Mouse (Mus musculus) lung, adult 2 months (tissue): ENCODE data around the gene Gm20388. TPM values are rescaled to one million over a fixed set of nuclear protein-coding genes. Genes with fewer than 3 reads are reported as not detected.
A peak's percentile ranks its signal among the peaks of the same experiment; 100 is the strongest.

Experiments used
- DNase-seq: peaks from one replicate; pipeline ENCODE4 v3.0.0; 2022
- H3K4me1 ChIP-seq: fragments of 200-500 bp; 2 replicates; pipeline ENCODE4 v1.6.1; 2011; ENCODE audit warnings: low read length; ENCODE audit not compliant: control insufficient read depth, insufficient read depth
- H3K4me3 ChIP-seq: fragments of 200-500 bp; replicated peaks from 2 replicates; pipeline ENCODE3; 2011; ENCODE audit warnings: low read depth, mild to moderate bottlenecking, control low read depth, low read length; ENCODE audit errors: extremely low read depth
- CTCF ChIP-seq: fragments of 200-500 bp; IDR thresholded peaks from 2 replicates; pipeline ENCODE4 v1.5.1; 2011; ENCODE audit warnings: mild to moderate bottlenecking, low read length, control low read depth; ENCODE audit not compliant: insufficient read depth
- POLR2A ChIP-seq: fragments of 200-500 bp; IDR thresholded peaks from 2 replicates; pipeline ENCODE4 v1.6.1; 2011; ENCODE audit warnings: low read depth, mild to moderate bottlenecking, control low read depth, low read length, borderline replicate concordance; ENCODE audit errors: extremely low read depth
- WGBS: fragments of 180-500 bp; shearing (Covaris S2); methylation state at CpG from one replicate; pipeline ENCODE4 v1.1.7; 2018; 5-methylcytosine and 5-hydroxymethylcytosine counted together
- polyA plus RNA-seq: library from polyadenylated mRNA; depleted of rRNA; stranded (reverse); fragments of >200 nt; gene quantifications from 2 replicates; pipeline ENCODE4 v1.2.3, GENCODE M21; 2012

Gm20388 gene
- polyA plus RNA-seq, 1 experiment, result 67.8 TPM

DNA sequence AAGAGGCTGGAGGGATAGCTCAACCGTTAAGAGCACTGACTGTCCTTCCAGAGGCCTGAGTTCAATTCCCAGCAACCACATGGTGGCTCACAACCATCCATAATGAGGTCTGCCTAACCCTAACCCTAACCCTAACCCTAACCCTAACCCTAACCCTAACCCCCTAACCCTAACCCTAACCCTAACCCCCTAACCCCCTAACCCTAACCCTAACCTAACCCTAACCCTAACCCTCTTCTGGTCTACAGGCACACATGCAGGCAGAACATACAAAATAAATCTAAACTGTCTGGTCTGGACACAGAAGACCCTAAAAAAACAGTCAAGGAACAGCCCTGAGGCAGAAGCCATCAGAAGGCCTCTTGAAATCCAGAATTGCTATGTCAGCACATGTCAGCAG lies 4050.7 kb downstream of the Gm20388 start:
- TF ChIP-seq CTCF (no peak), POLR2A (no peak)
- Histone ChIP-seq H3K4me1 (no peaks in the 10 kb centered on the region), H3K4me3 (no peak overlapping the region)
- no peak for DNase-seq
- 86% methylated on average over 1 of the region's 1 CpGs for WGBS

DNA sequence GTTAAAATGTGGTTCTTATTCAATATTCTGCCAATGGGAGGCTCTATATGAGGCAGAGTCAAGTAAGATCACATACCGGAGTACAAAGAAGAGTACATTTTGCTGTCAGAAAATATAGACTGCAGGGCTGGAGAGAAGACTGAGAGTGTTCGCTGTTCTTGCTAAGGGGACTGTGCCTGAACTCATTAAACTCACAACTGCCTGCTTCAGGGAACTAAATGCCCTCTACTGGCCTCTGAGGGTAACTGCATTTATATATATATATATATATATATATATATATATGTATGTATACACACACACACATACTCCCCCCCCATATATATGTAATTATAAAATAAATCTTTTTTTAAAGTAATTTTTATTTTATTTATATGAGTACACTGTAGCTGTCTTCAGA lies 4056.3 kb downstream of the Gm20388 start:
- 68% methylated on average over 2 of the region's 2 CpGs for WGBS
- no peak for DNase-seq
- Histone ChIP-seq H3K4me1 (no peaks in the 10 kb centered on the region), H3K4me3 (no peak overlapping the region)
- TF ChIP-seq CTCF, result no peak

DNA sequence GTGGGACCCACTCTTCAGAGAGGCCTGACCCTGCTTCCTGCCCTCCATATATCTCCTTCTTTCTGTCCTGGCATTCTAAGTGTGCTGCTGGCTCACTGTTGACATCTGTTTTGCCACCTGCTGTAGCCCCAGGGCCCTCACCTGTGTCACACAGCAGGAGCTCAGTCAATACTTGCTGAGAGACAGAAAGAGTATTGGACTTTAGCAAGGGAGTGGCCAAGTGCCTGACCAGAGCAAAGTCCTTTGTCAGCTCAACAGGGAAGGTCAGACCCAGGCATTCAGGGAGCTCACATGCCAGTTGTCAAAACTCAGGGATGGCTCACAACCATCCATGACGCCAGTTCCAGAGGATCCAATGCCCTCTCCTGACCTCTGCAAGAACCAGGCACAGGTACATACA lies 4062.9 kb downstream of the Gm20388 start:
- no peak for DNase-seq
- H3K4me3 ChIP-seq, result no peak overlapping the region
- no peaks in the 10 kb centered on the region for H3K4me1 ChIP-seq
- WGBS, result 81% methylated on average over 1 of the region's 1 CpGs
- no peak for TF ChIP-seq CTCF
- no peak for TF ChIP-seq POLR2A

DNA sequence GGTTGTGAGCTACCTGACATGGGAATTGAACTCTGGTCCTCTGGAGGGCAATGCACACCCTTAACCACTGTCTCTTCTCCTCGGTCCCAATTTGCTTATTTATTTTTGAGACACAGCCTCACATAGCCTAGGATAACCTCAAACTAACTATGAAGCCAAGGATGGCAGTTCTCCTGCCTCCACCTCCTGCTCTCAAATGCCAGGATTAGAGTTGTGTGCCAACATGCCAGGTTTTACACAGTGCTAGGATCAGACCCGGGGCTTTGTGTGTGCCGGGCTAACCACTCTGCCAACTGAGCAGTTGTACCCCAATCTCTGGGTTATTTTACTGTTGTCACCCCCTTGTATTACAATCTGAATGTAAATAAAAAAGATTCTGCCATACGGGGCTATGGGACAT lies 4066.9 kb downstream of the Gm20388 start:
- DNase-seq, result no peak
- no peak overlapping the region for H3K4me3 ChIP-seq
- 71% methylated on average over 4 of the region's 4 CpGs for WGBS
- no peaks in the 10 kb centered on the region; the same call in none of the 2 replicates for H3K4me1 ChIP-seq
- TF ChIP-seq CTCF, result no peak
- TF ChIP-seq POLR2A, result no peak

- no peak overlapping the region for H3K4me3 ChIP-seq
- 47% methylated on average over 14 of the region's 14 CpGs for WGBS
- TF ChIP-seq POLR2A (no peak), CTCF (no peak)
- H3K4me1 ChIP-seq, result no peaks in the 10 kb centered on the region; the same call in none of the 2 replicates
- DNase-seq, result no peak
These were observed 4067.7 kb downstream of the Gm20388 start for GRCm38 (mm10) chr8:123978166-123978838.

DNA sequence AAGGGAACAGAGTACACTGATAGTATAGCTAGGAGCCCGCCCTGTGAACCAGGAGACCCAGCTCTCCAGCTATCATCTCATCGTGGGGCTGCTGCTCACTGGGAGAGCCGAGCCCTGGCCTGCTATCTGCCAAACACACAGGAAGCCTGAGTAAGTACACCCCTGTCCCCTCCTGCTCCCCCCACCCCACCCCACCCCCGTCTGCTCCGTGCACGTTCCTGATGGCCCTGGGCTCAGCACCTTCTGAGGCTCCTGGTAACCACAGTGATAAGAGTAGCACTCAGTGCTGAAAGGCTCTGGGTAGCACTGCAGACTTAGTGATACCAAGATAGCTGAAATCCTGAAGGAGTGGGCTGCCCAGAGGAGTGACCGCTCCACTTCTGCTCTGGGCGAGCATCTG lies 4068.3 kb downstream of the Gm20388 start:
- TF ChIP-seq POLR2A (no peak), CTCF (no peak)
- WGBS, result 68% methylated on average over 8 of the region's 8 CpGs

DNA sequence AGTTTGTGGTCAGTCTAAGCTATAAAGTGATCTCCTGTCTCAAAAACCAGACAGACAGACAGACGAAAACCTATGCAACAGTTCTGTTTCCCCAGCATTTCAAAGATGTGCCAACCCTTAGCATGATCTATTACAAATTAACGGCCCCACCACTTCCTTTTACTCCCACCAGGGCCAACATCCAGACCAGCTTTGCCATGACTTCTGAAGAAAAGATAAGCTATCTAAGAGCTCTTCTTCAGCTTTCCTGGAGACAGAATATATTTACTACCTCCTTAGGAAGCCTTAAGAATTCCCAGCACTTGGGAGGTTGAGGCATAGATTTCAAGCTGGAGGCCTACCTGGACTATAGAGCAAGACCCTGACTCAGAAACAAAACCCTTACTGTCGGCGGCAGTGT lies 4069.6 kb downstream of the Gm20388 start:
- no peak for DNase-seq
- WGBS, result 70% methylated on average over 4 of the region's 4 CpGs
- TF ChIP-seq POLR2A, result no peak
- no peak for TF ChIP-seq CTCF
- Histone ChIP-seq H3K4me3 (no peak overlapping the region), H3K4me1 (no peaks in the 10 kb centered on the region; the same call in none of the 2 replicates)

More for the DNA sequence above, 4068.3 kb downstream of the Gm20388 start:
- Histone ChIP-seq H3K4me3 (no peak overlapping the region), H3K4me1 (no peaks in the 10 kb centered on the region; the same call in none of the 2 replicates)
- no peak for DNase-seq

DNA sequence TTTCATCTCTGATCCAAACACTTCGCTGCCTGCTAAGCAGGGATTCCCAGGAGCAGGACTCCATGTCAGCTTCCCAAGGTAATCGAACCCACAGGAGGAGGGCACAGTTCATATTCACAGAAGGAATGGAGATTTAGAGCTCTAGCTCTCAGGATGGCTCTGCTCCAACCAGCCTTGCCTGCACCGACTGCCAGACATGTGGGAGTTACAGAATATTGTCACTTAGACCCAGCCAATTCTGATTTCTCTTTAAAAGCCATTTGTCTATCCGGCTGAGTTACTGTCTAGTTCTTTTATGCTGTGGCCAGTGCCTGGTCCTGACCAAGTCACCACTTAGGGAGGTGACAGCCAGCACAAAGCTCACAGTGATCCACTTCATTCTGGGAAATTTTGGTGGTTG lies 4071.0 kb downstream of the Gm20388 start:
- WGBS, result 45% methylated on average over 4 of the region's 4 CpGs
- TF ChIP-seq CTCF (no peak), POLR2A (no peak)
- no peak for DNase-seq
- Histone ChIP-seq H3K4me1 (no peaks in the 10 kb centered on the region; the same call in none of the 2 replicates), H3K4me3 (no peak overlapping the region)

DNA sequence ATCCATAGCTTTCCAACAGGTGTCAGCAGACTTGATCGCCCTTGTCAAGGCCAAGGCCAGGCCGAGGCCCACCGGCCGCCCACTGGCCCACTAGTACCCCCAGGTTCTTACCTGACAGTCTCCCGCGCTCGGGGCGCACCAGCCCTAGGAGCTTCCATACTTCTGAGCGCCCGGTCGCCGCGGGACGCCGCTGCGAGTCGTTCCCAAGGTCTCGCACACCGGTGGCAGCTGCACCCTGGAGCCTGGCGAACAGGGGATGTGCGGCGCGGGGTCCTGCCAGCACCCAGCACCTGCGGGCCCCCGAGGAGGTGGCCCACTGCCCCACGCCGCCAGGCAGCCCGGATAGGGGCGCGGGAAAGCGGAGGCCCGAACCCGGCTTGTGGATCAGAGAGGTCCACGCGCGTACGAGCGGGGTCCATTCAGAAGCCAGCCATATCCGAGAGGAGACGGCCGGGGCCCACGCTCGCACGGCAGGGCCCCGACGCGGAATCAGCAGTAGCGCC lies 4071.7 kb downstream of the Gm20388 start:
- no peaks in the 10 kb centered on the region; the same call in none of the 2 replicates for H3K4me1 ChIP-seq
- no peak for TF ChIP-seq CTCF
- TF ChIP-seq POLR2A, result no peak
- H3K4me3 ChIP-seq, result peak overlapping the region; percentile 80
- peak; percentile 50 for DNase-seq
- 1% methylated on average over 48 of the region's 48 CpGs for WGBS

DNA sequence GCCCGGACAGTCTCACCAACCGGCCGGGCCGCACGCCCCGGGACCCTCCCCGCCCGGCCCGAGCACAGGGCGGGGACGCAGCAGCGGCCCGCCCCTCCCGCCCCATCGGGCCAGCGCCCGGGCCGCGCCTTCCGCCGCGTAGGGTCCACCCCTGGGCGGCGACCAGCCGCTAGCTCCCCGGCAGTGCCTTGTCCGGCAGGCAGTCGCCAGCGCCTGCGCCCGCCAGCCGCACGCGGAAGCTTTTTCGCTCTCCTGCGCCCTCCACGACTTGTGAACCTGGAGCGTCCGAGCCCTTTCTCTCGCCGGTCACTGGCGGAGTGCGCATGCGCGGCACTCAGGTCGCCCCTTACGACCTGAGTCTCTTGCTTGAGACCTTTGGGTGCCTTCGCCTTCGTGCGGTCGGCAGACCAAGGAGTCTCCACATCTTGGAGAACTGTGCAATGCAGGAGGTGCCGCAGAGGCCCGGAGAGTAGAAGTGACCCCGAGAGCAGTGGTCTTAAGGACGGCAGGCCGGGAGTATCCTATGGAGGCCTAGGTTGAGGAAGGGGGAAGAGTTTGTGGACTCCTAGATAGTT lies 4072.3 kb downstream of the Gm20388 start, which contains the start of gene Abcb10:
TSS of gene Abcb10 (minus strand) at position 297 of the 575 bp plus-strand sequence.
- 1% methylated on average over 56 of the region's 56 CpGs for WGBS
- Histone ChIP-seq H3K4me3 (peak within 1 kb of the TSS; percentile 80), H3K4me1 (no peaks in the 10 kb centered on the region; the same call in none of the 2 replicates)
- DNase-seq, result peak; percentile 89
- TF ChIP-seq CTCF, result no peak
- TF ChIP-seq POLR2A, result peak; percentile 85
